Mouse (Mus musculus): Measurements from ENCODE around the gene Slco4a1.

Gene Slco4a1

GRCm38 (mm10) chr2:180508455-180509115 is 52.5 kb downstream of the Slco4a1 start:
- no peak for DNase-seq

GRCm38 (mm10) chr2:180510867-180511266 is 54.8 kb downstream of the Slco4a1 start:
- no peak for DNase-seq

- no peak for DNase-seq
Observed at GRCm38 (mm10) chr2:180511875-180512661, 56.0 kb downstream of the Slco4a1 start.

GRCm38 (mm10) chr2:180513019-180513418 is 57.0 kb downstream of the Slco4a1 start:
- no peak for DNase-seq

- DNase-seq, result no peak
Observed at GRCm38 (mm10) chr2:180513835-180514234, 57.8 kb downstream of the Slco4a1 start.

GRCm38 (mm10) chr2:180521437-180522221 is 65.6 kb downstream of the Slco4a1 start:
- DNase-seq, result no peak

- no peak for DNase-seq
Observed at GRCm38 (mm10) chr2:180522825-180523224, 66.8 kb downstream of the Slco4a1 start.

Measured in right cerebral cortex, postnatal 25 days (tissue).